Mouse (Mus musculus): ENCODE measurements at regions not wholly inside any gene's neighbourhood (a gene's known extent, or its start where the extent isn't known, plus 50 kb on each side); places are given as distances from the start of the nearest gene placed in this dataset.

GRCm38 (mm10) chr15:49043035-49043434 is 4841.7 kb upstream of the Gm7489 start:
- intact Hi-C loops (cut with DNase I) = no loop called here
- DNase-seq = no peak

- intact Hi-C loops (cut with DNase I) = no loop called here
- no peak for DNase-seq
Observed at GRCm38 (mm10) chr15:49065069-49065468, 4819.6 kb upstream of the Gm7489 start.

- DNase-seq = peak; percentile 27 to 73
- intact Hi-C loops (cut with DNase I) = no loop called here
Observed at GRCm38 (mm10) chr15:49065875-49066274, 4818.8 kb upstream of the Gm7489 start.

- intact Hi-C loops (cut with DNase I) = no loop called here
- no peak for DNase-seq
Observed at GRCm38 (mm10) chr15:49066367-49066766, 4818.3 kb upstream of the Gm7489 start.
